Mouse (Mus musculus) ES-E14 (cell line): ENCODE measurements around the gene Krtcap2.

Experiments
- HCFC1 ChIP-seq: IDR thresholded peaks from 2 replicates; pipeline ENCODE4 v1.6.1; 2012; ENCODE audit warnings: low read length, inconsistent platforms, borderline replicate concordance; ENCODE audit not compliant: insufficient read depth
- MAFK ChIP-seq: IDR thresholded peaks from 2 replicates; pipeline ENCODE4 v1.6.1; 2014; ENCODE audit warnings: mild to moderate bottlenecking, low read depth, low read length, inconsistent platforms; ENCODE audit not compliant: insufficient read depth
- ZC3H11A ChIP-seq: IDR thresholded peaks from 2 replicates; pipeline ENCODE4 v1.6.1; 2012; ENCODE audit warnings: low read depth, mild to moderate bottlenecking, inconsistent platforms, low read length, borderline replicate concordance

GRCm38 (mm10) chr3:89221167-89221566, 24.6 kb upstream of the Krtcap2 start:
- TF ChIP-seq HCFC1 (no peak), MAFK (no peak), ZC3H11A (no peak)
